Mouse (Mus musculus) lung, postnatal 0 days (tissue): ENCODE results near the gene Gyg.

ENCODE experiments used
- CTCF ChIP-seq: IDR thresholded peaks from 2 replicates; pipeline ENCODE4 v1.5.1; 2016; ENCODE audit warnings: antibody characterized with exemption, mild to moderate bottlenecking
- EP300 ChIP-seq: IDR thresholded peaks from 2 replicates; pipeline ENCODE4 v1.6.1; 2016; ENCODE audit warnings: antibody characterized with exemption, mild to moderate bottlenecking, control low read depth

- TF ChIP-seq CTCF (peak; percentile 64), EP300 (no peak)
Observed at GRCm38 (mm10) chr3:20076145-20077053, 78.7 kb downstream of the Gyg start.
